Mouse (Mus musculus): Measurements from ENCODE around the gene Gnai2. TPM values are rescaled to one million over a fixed set of nuclear protein-coding genes. Genes with fewer than 3 reads are reported as not detected.

Gnai2 gene
- polyA plus RNA-seq, 1 experiment from 2014 or later: 423 TPM

DNA sequence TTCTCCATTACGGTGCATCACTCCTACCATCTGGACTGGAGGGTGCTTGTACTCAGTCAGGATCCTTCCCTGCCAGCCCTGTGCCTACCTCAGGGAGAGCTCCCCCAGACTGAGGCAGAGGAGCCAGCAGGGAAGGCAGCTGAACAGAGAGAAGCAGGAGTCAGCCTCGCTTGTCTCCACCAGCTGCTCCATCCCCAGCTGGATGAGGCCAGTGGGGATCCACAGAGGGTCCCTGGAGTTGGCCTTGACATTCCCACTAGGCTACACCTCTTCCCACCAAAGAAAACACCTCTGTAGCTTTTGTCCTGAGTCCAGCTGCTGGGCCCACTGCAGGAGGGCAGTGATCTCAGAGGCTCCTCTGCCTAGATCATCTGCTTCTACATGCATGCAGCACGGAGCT lies 10.2 kb downstream of the Gnai2 start:
- no peak overlapping the region for H3K9ac ChIP-seq (ENCODE audit: low read length)
- WGBS: 85% methylated on average over 3 of the region's 3 CpGs
- H3K4me1 ChIP-seq (ENCODE audit: control insufficient read depth, insufficient read depth, low read length): peaks cover 39% of the 10 kb centered on the region

DNA sequence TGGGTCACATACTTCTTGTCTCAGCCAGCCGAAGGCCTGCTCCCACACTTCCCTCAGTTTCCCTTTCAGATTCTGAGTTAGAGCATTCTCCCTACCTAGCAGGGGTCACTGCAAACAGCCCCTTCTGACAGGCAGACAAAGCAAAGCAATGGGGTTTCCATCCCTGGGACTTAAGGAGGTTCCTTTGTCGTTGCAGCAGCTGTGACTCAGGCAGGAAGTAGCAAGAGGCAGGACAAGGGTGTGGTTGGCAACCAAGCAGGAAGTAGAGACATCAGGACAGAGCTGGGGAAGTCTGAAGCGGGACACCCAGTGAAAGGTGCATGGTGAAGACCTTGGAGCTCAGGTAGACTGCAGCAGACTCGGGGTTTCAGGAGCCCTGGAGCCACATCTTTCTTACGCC lies 10.6 kb downstream of the Gnai2 start:
- ATAC-seq (no peak), DNase-seq (ENCODE audit: low spot score) (no peak)
- no peak overlapping the region for H3K9ac ChIP-seq (ENCODE audit: low read length)
- peak overlapping the region; percentile 0; the same call in 1 of the 2 replicates for H3K27ac ChIP-seq (ENCODE audit: low read depth, low read length)
- no peak overlapping the region for H3K4me3 ChIP-seq (ENCODE audit: low read depth, low read length)
- peaks cover 35% of the 10 kb centered on the region for H3K4me1 ChIP-seq (ENCODE audit: control insufficient read depth, insufficient read depth, low read length)
- H3K36me3 ChIP-seq (ENCODE audit: control insufficient read depth, insufficient read depth, low read length): peaks cover 47% of the 10 kb centered on the region
- 73% methylated on average over 5 of the region's 5 CpGs for WGBS
- no peaks in the 10 kb centered on the region for H3K9me3 ChIP-seq (replicated peaks; ENCODE audit: control insufficient read depth, low read length)
- H3K4me2 ChIP-seq (ENCODE audit: low read length): no peak overlapping the region
- H3K27me3 ChIP-seq (replicated peaks; ENCODE audit: control insufficient read depth, insufficient read depth, low read length): no peaks in the 10 kb centered on the region

More for the DNA sequence above, 10.2 kb downstream of the Gnai2 start:
- Histone ChIP-seq H3K9me3 (replicated peaks; ENCODE audit: control insufficient read depth, low read length) (no peaks in the 10 kb centered on the region), H3K27me3 (replicated peaks; ENCODE audit: control insufficient read depth, insufficient read depth, low read length) (no peaks in the 10 kb centered on the region), H3K36me3 (ENCODE audit: control insufficient read depth, insufficient read depth, low read length) (peaks cover 45% of the 10 kb centered on the region), H3K27ac (ENCODE audit: low read depth, low read length) (0 out of 2 replicates have a peak overlapping the region, but pooled peaks have one; percentile 0), H3K4me2 (ENCODE audit: low read length) (no peak overlapping the region), H3K4me3 (ENCODE audit: low read depth, low read length) (no peak overlapping the region)
- ATAC-seq (no peak), DNase-seq (ENCODE audit: low spot score) (no peak)

DNA sequence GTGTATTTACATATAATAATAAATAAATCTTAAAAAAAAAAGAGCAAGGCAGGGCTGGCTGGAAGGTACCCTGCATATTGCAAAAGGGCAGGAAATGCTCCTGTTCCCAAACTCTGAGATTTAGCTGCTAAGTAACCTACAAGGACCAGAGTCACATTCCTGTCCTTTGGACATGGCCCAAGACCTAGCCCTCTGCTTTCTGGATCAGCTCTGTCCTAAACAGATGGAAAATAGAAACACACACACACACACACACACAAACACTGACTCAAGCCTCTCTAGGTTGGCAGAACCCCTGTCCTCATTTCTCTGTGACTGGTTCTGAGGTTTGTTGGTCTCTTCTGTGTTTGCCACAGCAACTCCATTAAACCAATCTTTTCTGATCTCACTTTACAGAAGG lies 14.2 kb downstream of the Gnai2 start:
- DNase-seq (ENCODE audit: low spot score): no peak
- no peaks in the 10 kb centered on the region for H3K27me3 ChIP-seq (replicated peaks; ENCODE audit: control insufficient read depth, insufficient read depth, low read length)
- ATAC-seq: no peak
- H3K9me3 ChIP-seq (replicated peaks; ENCODE audit: control insufficient read depth, low read length): no peaks in the 10 kb centered on the region
- no peak overlapping the region for H3K27ac ChIP-seq (ENCODE audit: low read depth, low read length)
- H3K4me1 ChIP-seq (ENCODE audit: control insufficient read depth, insufficient read depth, low read length): peaks cover 4% of the 10 kb centered on the region
- peaks cover 72% of the 10 kb centered on the region for H3K36me3 ChIP-seq (ENCODE audit: control insufficient read depth, insufficient read depth, low read length)
- H3K4me3 ChIP-seq (ENCODE audit: low read depth, low read length): no peak overlapping the region
- no peak overlapping the region for H3K9ac ChIP-seq (ENCODE audit: low read length)
- no peak overlapping the region for H3K4me2 ChIP-seq (ENCODE audit: low read length)

DNA sequence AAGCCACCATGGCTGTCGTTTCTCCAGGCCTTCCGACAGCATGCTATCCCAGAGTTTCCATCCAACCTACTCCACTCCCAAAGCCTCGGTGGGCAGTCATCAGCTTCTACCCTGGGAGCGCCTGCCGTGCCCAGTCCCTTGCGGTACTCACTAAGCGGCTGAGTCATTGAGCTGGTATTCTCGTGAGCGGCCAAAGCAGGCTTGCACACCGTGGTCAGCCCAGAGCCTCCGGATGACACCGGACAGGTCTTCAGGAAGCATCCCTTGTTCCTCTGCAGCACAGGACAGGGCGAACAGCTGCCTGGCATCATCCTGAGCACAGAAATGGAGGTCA lies 15.7 kb downstream of the Gnai2 start:
- no peak overlapping the region for H3K4me2 ChIP-seq (ENCODE audit: low read length)
- H3K9ac ChIP-seq (ENCODE audit: low read length): no peak overlapping the region
- no peaks in the 10 kb centered on the region for H3K27me3 ChIP-seq (replicated peaks; ENCODE audit: control insufficient read depth, insufficient read depth, low read length)
- H3K27ac ChIP-seq (ENCODE audit: low read depth, low read length): 0 out of 2 replicates have a peak overlapping the region, but pooled peaks have one; percentile 27
- no peak overlapping the region for H3K4me3 ChIP-seq (ENCODE audit: low read depth, low read length)
- 78% methylated on average over 13 of the region's 13 CpGs for WGBS
- no peak for DNase-seq (ENCODE audit: low spot score)
- H3K36me3 ChIP-seq (ENCODE audit: control insufficient read depth, insufficient read depth, low read length): peaks cover 79% of the 10 kb centered on the region
- peaks cover 4% of the 10 kb centered on the region for H3K4me1 ChIP-seq (ENCODE audit: control insufficient read depth, insufficient read depth, low read length)
- H3K9me3 ChIP-seq (replicated peaks; ENCODE audit: control insufficient read depth, low read length): no peaks in the 10 kb centered on the region
- no peak for ATAC-seq

GRCm38 (mm10) chr9:107618778-107619545 lies 16.2 kb downstream of the Gnai2 start:
- H3K4me2 ChIP-seq (ENCODE audit: low read length): no peak overlapping the region
- peak; percentile 50 for DNase-seq (ENCODE audit: low spot score)
- H3K4me3 ChIP-seq (ENCODE audit: low read depth, low read length): no peak overlapping the region
- H3K4me1 ChIP-seq (ENCODE audit: control insufficient read depth, insufficient read depth, low read length): peaks cover 4% of the 10 kb centered on the region
- H3K9ac ChIP-seq (ENCODE audit: low read length): no peak overlapping the region
- no peak for ATAC-seq
- H3K27me3 ChIP-seq (replicated peaks; ENCODE audit: control insufficient read depth, insufficient read depth, low read length): no peaks in the 10 kb centered on the region
- 45% methylated on average over 13 of the region's 13 CpGs for WGBS
- H3K36me3 ChIP-seq (ENCODE audit: control insufficient read depth, insufficient read depth, low read length): peaks cover 80% of the 10 kb centered on the region
- H3K9me3 ChIP-seq (replicated peaks; ENCODE audit: control insufficient read depth, low read length): no peaks in the 10 kb centered on the region
- H3K27ac ChIP-seq (ENCODE audit: low read depth, low read length): 0 out of 2 replicates have a peak overlapping the region, but pooled peaks have one; percentile 27

GRCm38 (mm10) chr9:107618098-107618497 lies 17.1 kb downstream of the Gnai2 start:
- H3K4me3 ChIP-seq (ENCODE audit: low read depth, low read length): no peak overlapping the region
- no peaks in the 10 kb centered on the region for H3K27me3 ChIP-seq (replicated peaks; ENCODE audit: control insufficient read depth, insufficient read depth, low read length)
- H3K27ac ChIP-seq (ENCODE audit: low read depth, low read length): 0 out of 2 replicates have a peak overlapping the region, but pooled peaks have one; percentile 27
- H3K4me2 ChIP-seq (ENCODE audit: low read length): no peak overlapping the region
- DNase-seq (ENCODE audit: low spot score) (no peak), ATAC-seq (no peak)
- peaks cover 76% of the 10 kb centered on the region for H3K36me3 ChIP-seq (ENCODE audit: control insufficient read depth, insufficient read depth, low read length)
- no peak overlapping the region for H3K9ac ChIP-seq (ENCODE audit: low read length)
- no peaks in the 10 kb centered on the region for H3K9me3 ChIP-seq (replicated peaks; ENCODE audit: control insufficient read depth, low read length)
- 82% methylated on average over 6 of the region's 6 CpGs for WGBS
- H3K4me1 ChIP-seq (ENCODE audit: control insufficient read depth, insufficient read depth, low read length): peaks cover 5% of the 10 kb centered on the region

DNA sequence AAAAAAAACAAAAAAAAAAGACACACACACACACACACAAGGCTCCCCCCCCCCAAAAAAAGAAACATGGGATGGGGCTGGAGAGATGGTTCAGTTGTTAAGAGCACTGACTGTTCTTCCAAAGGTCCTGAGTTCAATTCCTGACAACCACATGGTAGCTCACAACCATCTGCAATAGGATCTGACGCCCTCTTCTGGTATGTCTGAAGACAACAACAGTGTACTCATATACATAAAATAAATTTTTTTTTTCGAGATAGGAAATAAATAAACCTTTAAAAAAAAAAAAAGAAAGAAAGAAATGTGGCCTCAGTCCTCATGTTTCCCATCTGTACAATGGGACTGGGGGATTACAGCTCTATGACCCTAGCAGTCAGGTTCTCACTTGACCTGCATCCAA lies 17.7 kb downstream of the Gnai2 start:
- peaks cover 6% of the 10 kb centered on the region for H3K4me1 ChIP-seq (ENCODE audit: control insufficient read depth, insufficient read depth, low read length)
- 91% methylated on average over 2 of the region's 2 CpGs for WGBS
- no peaks in the 10 kb centered on the region for H3K27me3 ChIP-seq (replicated peaks; ENCODE audit: control insufficient read depth, insufficient read depth, low read length)
- ATAC-seq (no peak), DNase-seq (ENCODE audit: low spot score) (no peak)
- no peak overlapping the region for H3K4me2 ChIP-seq (ENCODE audit: low read length)
- peaks cover 73% of the 10 kb centered on the region for H3K36me3 ChIP-seq (ENCODE audit: control insufficient read depth, insufficient read depth, low read length)
- H3K9ac ChIP-seq (ENCODE audit: low read length): no peak overlapping the region
- H3K9me3 ChIP-seq (replicated peaks; ENCODE audit: control insufficient read depth, low read length): no peaks in the 10 kb centered on the region
- H3K27ac ChIP-seq (ENCODE audit: low read depth, low read length): no peak overlapping the region
- no peak overlapping the region for H3K4me3 ChIP-seq (ENCODE audit: low read depth, low read length)

DNA sequence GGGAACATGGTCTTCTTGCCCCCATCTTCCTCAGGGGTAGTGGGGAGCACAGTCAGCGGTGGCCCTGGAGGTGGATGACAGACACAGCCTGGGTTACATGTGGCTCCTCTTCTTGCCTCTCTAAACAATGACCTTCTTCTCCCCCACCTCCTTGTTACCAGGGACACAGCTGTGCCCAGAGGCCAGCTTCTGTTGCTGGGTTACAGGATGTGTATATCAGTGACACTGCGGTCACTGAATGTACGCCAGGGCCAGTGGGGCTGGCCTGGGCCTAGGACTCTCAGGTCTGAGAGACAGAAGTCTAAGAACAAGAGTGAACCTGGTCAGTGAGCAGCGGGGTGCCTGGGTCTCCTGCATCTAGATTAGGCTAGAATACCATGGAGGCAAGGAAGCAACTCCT lies 20.1 kb downstream of the Gnai2 start:
- Histone ChIP-seq H3K4me3 (ENCODE audit: low read depth, low read length) (no peak overlapping the region), H3K4me2 (ENCODE audit: low read length) (no peak overlapping the region), H3K27me3 (replicated peaks; ENCODE audit: control insufficient read depth, insufficient read depth, low read length) (no peaks in the 10 kb centered on the region), H3K9ac (ENCODE audit: low read length) (no peak overlapping the region), H3K27ac (ENCODE audit: low read depth, low read length) (no peak overlapping the region), H3K9me3 (replicated peaks; ENCODE audit: control insufficient read depth, low read length) (no peaks in the 10 kb centered on the region), H3K4me1 (ENCODE audit: control insufficient read depth, insufficient read depth, low read length) (peaks cover 18% of the 10 kb centered on the region), H3K36me3 (ENCODE audit: control insufficient read depth, insufficient read depth, low read length) (peaks cover 62% of the 10 kb centered on the region)
- WGBS: 90% methylated on average over 4 of the region's 4 CpGs
- no peak for ATAC-seq
- no peak for DNase-seq (ENCODE audit: low spot score)

- Histone ChIP-seq H3K4me2 (ENCODE audit: low read length) (peak overlapping the region; percentile 72), H3K36me3 (ENCODE audit: control insufficient read depth, insufficient read depth, low read length) (peaks cover 42% of the 10 kb centered on the region), H3K4me3 (ENCODE audit: low read depth, low read length) (peak overlapping the region; percentile 34), H3K9ac (ENCODE audit: low read length) (peak overlapping the region; percentile 82), H3K4me1 (ENCODE audit: control insufficient read depth, insufficient read depth, low read length) (peaks cover 17% of the 10 kb centered on the region), H3K9me3 (replicated peaks; ENCODE audit: control insufficient read depth, low read length) (no peaks in the 10 kb centered on the region), H3K27me3 (replicated peaks; ENCODE audit: control insufficient read depth, insufficient read depth, low read length) (no peaks in the 10 kb centered on the region), H3K27ac (ENCODE audit: low read depth, low read length) (peak overlapping the region; percentile 99)
- WGBS: 10% methylated on average over 12 of the region's 12 CpGs
- ATAC-seq (peak; percentile 24), DNase-seq (ENCODE audit: low spot score) (peak; percentile 73)
Measured at GRCm38 (mm10) chr9:107612945-107613569, 22.1 kb downstream of the Gnai2 start.
